Mouse (Mus musculus) myocyte (in vitro differentiated cells): Measurements from ENCODE around the gene Sertm1.

ENCODE experiments used
- E2F4 ChIP-seq: IDR thresholded peaks from one replicate; pipeline ENCODE4 v1.6.1; 2011; ENCODE audit warnings: mild to moderate bottlenecking, control low read depth, moderate library complexity; ENCODE audit not compliant: insufficient read depth
- MAX ChIP-seq: IDR thresholded peaks from one replicate; pipeline ENCODE4 v1.6.1; 2011; ENCODE audit warnings: low read depth, mild to moderate bottlenecking, control low read depth
- MYOD1 ChIP-seq, 3 experiments: IDR thresholded peaks; one replicate each; pipeline ENCODE4 v1.6.1; 2011; ENCODE audit warnings: control low read depth in 2 of 3, low read depth in 2 of 3, mild to moderate bottlenecking in 2 of 3, moderate library complexity in 1 of 3; ENCODE audit not compliant: insufficient read length in 2 of 3, control insufficient read depth in 1 of 3
- POLR2A ChIP-seq: IDR thresholded peaks from one replicate; pipeline ENCODE4 v1.6.1; 2011; ENCODE audit warnings: low read depth, mild to moderate bottlenecking, control low read depth, moderate library complexity; ENCODE audit not compliant: insufficient read length
- REST ChIP-seq: IDR thresholded peaks from one replicate; pipeline ENCODE4 v1.6.1; 2011; ENCODE audit warnings: mild to moderate bottlenecking, control low read depth, moderate library complexity; ENCODE audit not compliant: insufficient read depth, insufficient read length
- TCF12 ChIP-seq: IDR thresholded peaks from one replicate; pipeline ENCODE4 v1.6.1; 2011; ENCODE audit warnings: mild to moderate bottlenecking, control low read depth; ENCODE audit not compliant: poor library complexity, insufficient read depth, severe bottlenecking
- USF1 ChIP-seq: IDR thresholded peaks from one replicate; pipeline ENCODE4 v1.6.1; 2011; ENCODE audit warnings: low read depth, mild to moderate bottlenecking, control low read depth, moderate library complexity

DNA sequence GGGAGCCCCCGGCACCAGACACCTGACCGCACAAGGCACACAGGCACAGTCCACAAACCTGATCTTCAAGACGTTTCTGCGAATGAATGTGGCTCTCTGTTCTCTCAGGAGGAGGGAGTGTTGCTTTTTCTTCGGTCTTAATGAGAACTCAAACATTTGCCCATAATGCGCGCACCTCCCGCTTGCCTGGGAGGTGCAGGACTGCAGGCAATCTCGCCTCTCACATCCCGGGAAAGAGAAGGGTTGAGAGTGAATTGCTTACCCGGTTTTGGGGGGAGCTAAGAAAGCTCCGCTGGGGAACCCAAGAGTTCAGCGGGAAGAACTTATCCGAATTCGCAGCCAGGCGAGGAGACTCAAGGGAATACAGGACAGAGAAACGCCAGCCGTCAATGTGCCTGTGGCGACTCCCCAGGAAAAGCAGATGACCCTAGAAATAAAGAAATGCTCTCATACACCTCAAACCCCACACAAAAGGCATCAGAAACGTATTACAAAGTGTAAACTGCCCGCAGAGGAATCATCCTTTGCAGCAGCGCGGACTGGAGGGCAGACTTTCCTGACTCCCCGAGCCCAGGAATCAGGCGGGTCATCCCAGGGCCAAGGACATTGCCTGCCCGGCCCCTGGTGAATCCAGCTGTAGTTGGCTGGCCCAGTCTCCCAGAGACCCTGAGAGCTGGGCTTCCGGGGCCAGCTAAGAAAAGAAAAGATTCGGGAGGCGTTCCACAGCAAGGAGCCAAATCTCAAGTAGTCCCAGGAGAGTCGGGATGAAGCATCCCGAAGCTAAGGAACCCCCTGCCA lies 643 bp downstream of the Sertm1 start:
- TF ChIP-seq POLR2A (no peak), TCF12 (no peak), USF1 (no peak), REST (no peak), MYOD1 (IDR thresholded peaks at IDR 0.05; ENCODE audit: control insufficient read depth in 1 of 3, insufficient read length in 2 of 3, low read depth in 2 of 3) (no peak), MAX (no peak), E2F4 (no peak)
